Mouse (Mus musculus): ENCODE results near the gene Ankrd35.
"Not testable (repeated sequence)": the region's sequence is repeated elsewhere in the genome, so short reads cannot be mapped to it uniquely, and the experiment has no call there.

Ankrd35 gene

DNA sequence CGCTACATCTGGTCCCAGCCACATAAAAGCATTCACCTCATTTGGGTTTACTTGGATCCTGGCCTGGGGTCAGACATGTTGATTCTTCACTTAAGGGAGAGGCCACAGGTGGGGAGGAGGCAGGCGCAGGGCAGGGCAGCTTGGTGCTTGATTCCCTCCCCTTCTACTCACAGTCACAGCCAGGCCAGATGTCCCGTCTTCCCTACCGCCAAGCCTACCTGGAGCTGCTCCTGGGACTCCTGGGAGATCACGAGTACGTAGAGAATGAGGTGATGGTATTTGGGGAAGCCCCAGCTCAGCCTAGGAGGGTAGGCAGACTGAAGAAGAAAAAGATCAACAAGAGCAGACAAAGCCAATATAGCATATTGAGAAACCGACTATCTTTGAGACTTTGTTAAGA lies 37.1 kb downstream of the Ankrd35 start:
- DNase-seq, result no peak

DNA sequence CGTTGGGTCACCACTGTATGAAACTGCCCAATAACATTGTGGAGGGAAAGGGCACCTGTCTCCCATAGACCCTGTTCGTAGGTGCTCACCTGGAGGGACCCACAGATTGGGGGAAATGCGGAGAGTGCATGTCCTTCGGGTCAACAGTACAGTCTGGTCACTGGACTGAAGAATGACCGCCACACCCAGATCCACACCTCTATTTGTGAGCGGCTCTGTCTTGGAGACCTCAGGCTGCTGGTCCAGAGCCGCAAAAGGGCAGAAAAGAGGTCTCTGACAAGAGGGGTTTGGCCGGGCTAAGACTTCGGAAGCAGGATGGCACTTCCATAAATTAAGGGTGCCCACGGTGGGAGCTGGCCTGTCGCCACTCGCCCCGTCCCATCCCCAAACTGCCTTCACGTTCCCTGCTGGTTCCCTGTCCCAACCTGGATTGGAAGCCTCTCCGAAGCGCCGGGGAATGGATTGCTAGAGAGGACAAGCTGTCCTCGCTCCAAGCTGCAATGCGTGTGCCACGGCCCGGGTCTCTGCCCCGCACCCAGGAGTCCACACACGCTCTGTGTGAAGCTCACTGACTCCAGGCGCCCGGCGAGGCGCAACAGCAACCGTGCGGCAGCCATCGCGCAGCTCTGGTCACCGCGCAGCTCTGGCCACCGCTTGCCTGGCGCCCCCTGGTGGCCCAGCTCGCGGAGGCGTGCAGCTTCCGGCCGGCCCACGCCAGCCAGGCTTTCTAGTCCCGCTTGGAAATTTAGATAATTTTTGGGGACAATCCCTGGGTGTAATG lies 38.2 kb downstream of the Ankrd35 start, which contains the start of gene Nudt17:
Gene Nudt17, minus strand, starts transcription at position 660 of the 781 bp plus-strand sequence.
- DNase-seq, result peak; percentile 91 to 94

DNA sequence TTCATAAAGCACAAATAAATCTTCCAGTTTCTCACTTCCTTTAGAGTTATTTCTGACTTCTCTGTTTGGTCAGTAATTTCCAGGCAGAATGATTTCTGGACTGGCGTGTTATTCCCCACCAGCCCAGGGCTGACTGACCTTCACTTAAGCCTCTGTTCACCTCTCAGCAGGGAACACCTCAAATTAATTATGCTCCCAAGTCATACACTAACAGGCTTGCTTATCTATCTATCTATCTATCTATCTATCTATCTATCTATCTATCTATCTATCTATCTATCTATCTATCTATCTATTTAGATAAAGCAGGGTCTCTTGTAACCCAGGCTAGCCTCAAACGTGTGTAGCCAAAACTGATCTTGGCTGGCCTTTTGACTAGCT lies 38.7 kb downstream of the Ankrd35 start:
- DNase-seq, result no peak

DNA sequence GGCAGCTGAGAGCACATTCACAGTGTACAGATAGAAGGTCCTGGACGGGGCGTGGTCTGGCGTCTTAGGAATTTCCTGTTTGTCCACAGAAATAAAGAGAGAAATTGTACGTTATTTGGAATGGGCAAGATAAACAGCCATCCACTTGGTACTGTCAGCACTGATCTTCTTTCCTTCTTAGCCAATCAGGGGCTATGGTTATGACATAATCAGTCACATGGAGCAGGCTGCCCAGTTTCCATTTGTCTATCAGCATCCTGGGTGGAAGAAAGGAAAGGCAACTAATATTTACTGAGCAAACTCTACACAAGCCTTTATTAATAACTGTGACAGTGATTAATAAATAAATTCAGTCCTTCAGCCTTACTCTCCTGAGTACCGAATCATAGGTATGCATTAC lies 44.4 kb downstream of the Ankrd35 start:
- DNase-seq, result no peak

DNA sequence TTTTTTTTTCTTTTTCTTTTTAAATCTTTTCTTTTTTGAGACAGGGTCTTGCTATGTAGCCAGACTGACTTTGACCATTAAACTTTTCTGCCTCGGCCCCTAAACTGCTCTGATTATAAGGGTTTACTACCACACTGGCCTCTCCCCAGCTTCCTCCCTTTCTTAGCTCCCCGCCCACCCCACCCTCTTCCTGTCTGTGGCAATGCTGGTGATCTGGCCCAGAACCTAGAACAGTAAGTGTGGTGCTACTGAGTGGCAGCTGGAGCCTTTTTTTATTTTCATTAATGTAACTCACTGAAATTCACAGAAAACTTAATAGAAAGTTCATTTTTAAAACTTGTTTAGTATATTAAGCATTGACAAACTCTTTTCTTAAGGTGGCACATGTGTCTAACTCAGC lies 45.9 kb downstream of the Ankrd35 start:
- no peak for DNase-seq

DNA sequence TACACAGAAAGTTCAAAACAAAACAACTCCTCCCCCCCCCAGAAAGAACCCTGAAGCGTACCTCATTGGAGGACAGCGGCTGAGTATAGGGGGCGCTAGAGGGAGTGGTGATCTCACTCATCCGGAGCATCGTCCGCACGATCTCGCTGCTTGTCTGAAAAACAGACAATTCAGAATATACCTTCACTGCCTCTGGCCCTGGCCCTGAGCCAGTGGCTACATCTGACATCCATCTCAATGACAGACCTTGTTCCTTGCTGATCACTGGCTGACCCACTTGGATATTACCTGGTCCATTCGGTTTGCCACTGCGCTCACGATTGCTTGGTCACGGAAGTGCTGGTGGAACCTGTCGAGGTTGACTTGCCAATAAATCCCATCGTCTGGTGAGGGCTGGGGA lies 49.2 kb downstream of the Ankrd35 start:
- DNase-seq, result peak; percentile 74 to 83

DNA sequence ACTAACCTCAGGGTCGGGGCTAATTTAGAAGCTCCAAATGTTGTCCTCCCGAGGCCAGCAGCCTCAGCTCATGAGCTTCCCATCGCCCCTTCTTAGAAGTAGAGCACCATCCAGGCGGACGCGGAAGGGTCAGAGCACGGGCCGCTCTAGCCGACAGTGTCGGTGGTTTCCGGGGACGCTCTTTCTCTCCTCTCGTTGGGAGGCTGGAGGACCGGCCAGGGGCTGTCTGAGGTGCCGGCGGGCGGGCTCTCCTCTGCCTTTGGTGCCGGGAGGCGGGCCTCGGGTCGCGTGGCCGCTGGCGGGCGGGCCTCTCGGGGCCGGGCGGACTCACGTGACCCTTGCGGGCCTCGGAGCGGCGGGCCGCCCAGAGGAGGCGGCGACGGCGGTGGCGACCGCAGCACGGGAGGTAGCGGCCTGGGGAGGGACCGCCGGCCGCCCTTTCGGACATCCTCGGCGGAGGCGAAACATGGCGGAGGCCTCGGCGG lies 57.5 kb downstream of the Ankrd35 start, which contains the start of the genes Polr3c and Rnf115:
Gene Polr3c, minus strand, starts transcription at position 286 of the 485 bp plus-strand sequence.
Gene Rnf115, plus strand, starts transcription at position 322 of the 485 bp plus-strand sequence.
- DNase-seq, result peak; percentile 95 to 97

DNA sequence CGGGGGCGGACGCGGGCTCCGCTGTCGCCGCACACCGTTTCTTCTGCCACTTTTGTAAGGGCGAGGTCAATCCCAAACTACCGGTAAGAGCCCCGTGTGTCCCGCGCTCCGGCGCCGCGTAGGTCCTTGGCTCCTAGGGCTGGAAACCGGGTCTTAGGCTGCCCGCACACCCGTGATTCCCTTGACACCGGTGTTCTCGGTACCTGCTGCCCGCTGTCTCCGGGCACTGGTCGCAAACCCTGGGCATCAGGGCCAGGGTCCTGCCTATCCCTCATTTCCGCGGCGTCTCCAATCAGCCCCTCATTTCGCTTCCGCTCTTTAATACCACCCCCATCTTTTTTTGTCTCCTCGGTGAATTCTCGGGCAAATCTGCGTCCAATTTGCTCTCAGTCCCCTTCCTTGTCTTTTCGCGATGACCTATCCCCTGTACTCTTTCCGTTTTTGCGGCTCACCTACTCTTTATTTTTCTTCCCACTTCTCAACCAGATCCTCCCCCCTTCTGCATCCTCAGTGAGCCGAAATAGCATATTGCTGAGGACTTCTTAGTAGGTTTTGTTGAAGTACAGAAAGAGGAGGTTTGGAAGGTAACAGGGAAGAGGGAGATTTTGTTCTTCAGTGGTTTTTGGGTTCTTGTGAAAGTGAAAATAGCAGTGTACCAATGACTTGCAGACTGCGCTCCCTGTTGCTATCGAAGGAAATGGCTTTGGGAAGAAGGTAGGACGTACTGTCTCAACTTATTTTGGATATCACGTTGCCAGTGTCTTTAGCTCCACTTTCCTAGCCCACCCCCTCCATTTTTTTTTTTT lies 58.1 kb downstream of the Ankrd35 start:
- no peak for DNase-seq

DNA sequence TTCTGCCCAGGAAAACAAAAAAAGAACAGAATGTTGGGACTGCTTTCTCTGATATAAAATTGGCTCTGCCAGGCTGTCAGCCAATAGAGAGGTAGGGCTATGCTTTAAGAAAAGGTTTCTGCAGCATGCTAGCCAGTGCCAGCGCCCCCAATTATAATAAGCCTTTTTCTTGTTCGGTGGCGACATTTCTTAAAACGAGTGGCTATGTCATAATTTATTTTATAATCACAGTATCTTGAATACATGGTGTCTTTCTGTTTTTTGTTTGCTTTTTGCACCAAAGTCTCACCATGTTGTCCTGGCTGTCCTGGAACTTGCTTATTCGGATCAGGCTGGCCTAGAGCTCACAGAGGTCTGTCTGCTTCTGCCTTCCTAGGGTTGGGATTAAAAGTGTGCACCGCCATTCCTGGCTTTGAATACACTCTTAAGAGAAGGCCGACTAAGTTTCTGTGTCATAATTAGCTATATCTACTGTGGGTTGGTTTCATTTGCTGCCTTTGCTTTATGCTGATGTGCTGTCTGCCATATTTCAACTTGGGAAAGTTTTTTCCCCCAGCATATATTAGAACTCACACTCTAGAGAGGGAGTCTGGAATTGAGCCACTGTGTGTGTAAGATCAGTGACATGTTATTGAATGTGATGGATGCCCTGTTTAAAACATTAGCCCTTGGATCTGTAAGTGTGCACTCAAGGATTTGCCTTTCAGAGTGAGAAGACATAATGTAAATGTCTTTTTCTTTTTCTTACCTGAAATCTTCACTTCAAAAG lies 58.9 kb downstream of the Ankrd35 start:
- no peak for DNase-seq

DNA sequence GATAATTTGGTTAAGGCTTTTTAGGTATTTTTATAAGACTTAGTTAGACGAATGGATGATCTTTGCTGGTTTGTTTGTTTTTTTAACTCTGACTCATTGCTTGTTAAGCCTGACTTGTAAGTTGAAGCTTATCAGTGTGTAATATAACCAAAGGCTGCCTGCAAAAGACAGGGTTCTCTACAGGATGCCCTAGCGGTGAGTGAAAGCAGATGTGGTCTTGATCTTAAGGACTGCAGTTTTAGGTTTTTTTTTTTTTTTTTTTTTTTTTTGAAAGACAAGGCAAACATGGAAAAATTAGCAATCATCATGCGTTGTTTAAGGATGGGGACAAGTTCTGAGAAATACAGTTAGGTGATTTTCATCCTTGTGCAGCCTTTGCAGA lies 59.5 kb downstream of the Ankrd35 start:
- no peak for DNase-seq

DNA sequence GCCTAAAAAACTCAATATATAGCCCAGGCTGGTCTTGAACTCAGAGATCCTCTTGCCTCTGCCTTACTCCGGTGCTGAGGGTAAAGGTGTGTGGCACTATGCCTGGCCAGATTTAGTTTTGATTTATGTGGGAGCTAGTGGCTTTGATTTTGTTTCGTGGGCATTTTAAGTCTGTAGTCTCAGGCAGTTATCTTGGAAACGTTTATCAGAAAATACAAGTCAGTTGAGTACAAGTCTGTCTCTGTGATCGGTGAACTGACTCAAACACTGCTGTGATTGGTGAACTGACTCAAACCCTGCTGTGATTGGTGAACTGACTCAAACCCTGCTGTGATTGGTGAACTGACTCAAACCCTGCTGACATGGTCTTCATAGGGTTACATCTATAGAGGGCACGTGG lies 60.9 kb downstream of the Ankrd35 start:
- DNase-seq, result no peak

DNA sequence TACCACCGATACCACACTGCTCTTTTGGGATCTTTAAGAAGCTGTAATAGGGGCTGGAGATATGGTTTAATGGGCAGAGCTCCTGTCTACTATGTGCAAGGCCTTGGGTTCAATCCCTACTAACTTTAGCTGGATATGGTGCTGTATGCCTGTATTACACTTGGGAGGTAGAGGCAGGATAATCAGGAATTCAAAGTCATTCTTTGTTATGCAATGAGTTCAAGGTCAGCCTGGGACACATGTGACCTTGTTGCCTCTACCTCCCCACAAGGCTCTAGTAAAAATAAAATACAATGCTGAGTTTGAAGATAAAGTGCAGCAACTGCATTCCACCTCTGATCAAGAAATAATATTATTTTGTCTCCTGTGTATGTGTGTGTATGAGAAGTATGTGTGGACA lies 64.1 kb downstream of the Ankrd35 start:
- no peak for DNase-seq

DNA sequence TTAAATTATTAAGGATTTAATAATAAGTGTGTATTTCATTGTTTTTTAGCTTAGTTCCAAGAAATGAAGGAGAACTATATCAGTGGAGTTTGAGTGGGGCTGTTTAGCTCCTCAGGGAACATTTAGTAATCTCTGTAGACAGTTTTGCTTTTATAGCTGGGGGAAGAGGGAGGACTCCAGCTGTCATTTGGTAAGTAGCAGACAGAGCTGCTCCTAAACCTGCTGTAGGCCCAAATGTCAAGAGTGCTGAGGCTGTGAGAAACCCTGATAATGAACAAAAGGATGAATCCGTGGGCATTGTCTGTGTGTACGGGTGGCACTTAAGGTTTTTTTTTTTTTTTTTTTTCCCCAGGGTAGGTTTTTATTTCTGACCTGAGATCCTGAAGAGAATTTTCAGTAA lies 65.3 kb downstream of the Ankrd35 start:
- DNase-seq, result no peak

DNA sequence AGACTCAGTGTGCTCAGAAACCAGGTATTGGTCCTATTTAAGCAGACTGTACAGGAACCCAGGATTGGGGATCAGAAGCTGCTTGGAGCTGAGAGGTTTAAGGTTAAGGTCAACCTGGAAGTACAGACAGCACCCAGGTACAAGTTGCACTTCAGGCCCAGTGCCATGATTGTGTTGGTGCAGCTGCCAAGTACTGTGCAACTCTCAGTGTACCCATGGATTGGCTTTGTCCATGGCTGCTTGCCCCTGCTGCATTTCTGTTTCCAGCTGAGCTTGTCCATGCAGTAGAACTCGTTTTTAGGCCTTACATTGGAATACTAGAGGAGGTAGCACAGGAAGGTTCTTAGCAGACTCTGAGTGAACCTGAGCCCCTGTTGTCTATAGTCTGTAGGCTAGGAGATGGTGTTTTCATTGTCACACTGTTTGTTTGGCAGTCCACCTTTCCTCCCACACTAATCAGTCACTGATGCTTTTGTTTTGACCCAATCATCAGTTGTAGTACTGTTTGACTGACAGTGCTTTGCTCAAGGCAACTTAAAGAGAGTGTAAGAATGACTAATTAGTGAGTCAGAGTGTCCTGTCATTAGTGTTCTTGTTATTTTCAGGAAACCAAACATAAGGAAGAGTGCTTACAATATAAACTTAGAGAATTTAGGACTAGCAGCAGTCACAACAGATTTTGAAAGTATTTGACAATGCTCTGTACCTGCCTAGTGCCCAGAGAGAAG lies 67.2 kb downstream of the Ankrd35 start:
- DNase-seq, result no peak

DNA sequence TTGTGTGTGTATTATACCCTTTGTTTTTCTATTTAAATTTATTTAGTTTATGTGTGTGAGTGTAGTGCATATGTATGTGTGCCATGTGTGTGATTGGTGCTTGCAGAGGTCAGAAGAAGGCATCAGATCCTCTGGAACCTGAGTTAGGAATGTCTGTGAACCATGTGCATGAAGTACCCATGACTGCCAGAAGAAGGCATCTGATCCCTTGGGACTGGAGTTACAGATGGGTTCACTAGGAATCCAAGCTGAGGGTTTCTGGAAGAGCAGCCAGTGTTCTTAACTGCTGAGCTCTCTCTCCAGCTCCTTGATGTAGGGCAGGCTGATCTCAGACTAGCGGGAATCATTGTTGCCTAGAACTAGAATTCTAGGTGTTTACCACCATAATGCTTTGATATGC lies 68.1 kb downstream of the Ankrd35 start:
- DNase-seq, result no peak

DNA sequence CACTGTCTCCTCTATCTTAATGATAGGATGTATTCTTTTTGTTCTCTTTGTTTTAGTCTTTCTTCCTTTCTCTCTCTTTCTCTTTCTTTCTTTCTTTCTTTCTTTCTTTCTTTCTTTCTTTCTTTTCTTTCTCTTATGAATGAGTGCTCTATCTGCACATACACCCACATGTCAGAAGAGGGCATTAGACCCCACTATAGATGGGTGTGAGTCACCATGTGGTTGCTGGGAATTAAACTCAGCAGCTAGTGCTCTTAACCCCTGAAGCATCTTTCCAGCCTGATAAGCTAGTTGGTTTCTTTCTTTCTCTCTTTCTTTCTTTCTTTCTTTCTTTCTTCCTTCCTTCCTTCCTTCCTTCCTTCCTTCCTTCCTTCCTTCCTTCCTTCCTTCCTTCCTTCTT lies 70.3 kb downstream of the Ankrd35 start:
- DNase-seq, result not testable (repeated sequence)

All from kidney, postnatal 4 days (tissue).